Mouse (Mus musculus) bone marrow, adult 2 months (tissue): ENCODE results near the gene Stpg4.

Experiments used
- CTCF ChIP-seq: fragments of 200-500 bp; IDR thresholded peaks from 2 replicates; pipeline ENCODE4 v1.5.1; 2011; ENCODE audit warnings: low read length, control low read depth; ENCODE audit not compliant: control insufficient read depth, insufficient read depth
- POLR2A ChIP-seq: fragments of 200-500 bp; IDR thresholded peaks from 2 replicates; pipeline ENCODE4 v1.6.1; 2011; ENCODE audit warnings: low read depth, mild to moderate bottlenecking, control low read depth, low read length, borderline replicate concordance; ENCODE audit not compliant: control insufficient read depth

- TF ChIP-seq CTCF (no peak), POLR2A (no peak)
Observed at GRCm38 (mm10) chr17:87473441-87473735, 45.8 kb upstream of the Stpg4 start.
